8 mouse cellular contexts compared by ENCODE assay signal in genomic region chr2:25428442-25429236, GRCm38 (mm10). TPM values are rescaled to one million over a fixed set of nuclear protein-coding genes. Genes with fewer than 3 reads are reported as not detected.
DNase-seq lines count a peak whose midpoint lies in the region; ATAC-seq and TF ChIP-seq lines count a peak whose summit lies in the region.

TSS of gene Abca2 (plus strand) at chr2:25428703.

- WGBS in embryonic facial prominence, embryonic 14.5 days, result 0% methylated on average over 34 of the region's 89 CpGs
- WGBS in limb, embryonic 14.5 days, result 0% methylated on average over 15 of the region's 89 CpGs
- whole genome bisulfite sequencing in midbrain, postnatal 0 days, result 1% methylated on average over 36 of the region's 89 CpGs

- peak; percentile 92 for TF ChIP-seq CTCF in midbrain, postnatal 0 days (IDR thresholded peaks at IDR 0.05)

- H3K36me3 ChIP-seq in embryonic facial prominence, embryonic 14.5 days (ENCODE audit: control insufficient read depth, insufficient read depth, low read length), result no peaks in the 10 kb centered on the region
- no peaks in the 10 kb centered on the region for H3K36me3 ChIP-seq in limb, embryonic 14.5 days (ENCODE audit: control insufficient read depth, insufficient read depth, low read length)
- peaks cover 11% of the 10 kb centered on the region for H3K36me3 ChIP-seq in midbrain, postnatal 0 days (ENCODE audit: insufficient read depth, low read length)

- ATAC-seq in embryonic facial prominence, embryonic 14.5 days (ENCODE audit: low read depth), result peak; percentile 93
- peak; percentile 91 for ATAC-seq in limb, embryonic 14.5 days (ENCODE audit: low FRiP score, low read depth)
- ATAC-seq in midbrain, postnatal 0 days (ENCODE audit: low FRiP score), result peak; percentile 90

- peak within 1 kb of the TSS; percentile 72 for H3K4me3 ChIP-seq in embryonic facial prominence, embryonic 14.5 days (ENCODE audit: low read depth, low read length)
- peak within 1 kb of the TSS; percentile 69 for H3K4me3 ChIP-seq in limb, embryonic 14.5 days (replicated peaks; ENCODE audit: low read length)
- H3K4me3 ChIP-seq in midbrain, postnatal 0 days (ENCODE audit: low read depth, low read length), result peak within 1 kb of the TSS; percentile 86

- H3K27ac ChIP-seq in embryonic facial prominence, embryonic 14.5 days (replicated peaks; ENCODE audit: low read depth, low read length), result no peak within 1 kb of the TSS
- no peak within 1 kb of the TSS for H3K27ac ChIP-seq in limb, embryonic 14.5 days (replicated peaks; ENCODE audit: low read depth, low read length)
- peak within 1 kb of the TSS; percentile 86 for H3K27ac ChIP-seq in midbrain, postnatal 0 days (ENCODE audit: low read depth, low read length)

- peaks cover 25% of the 10 kb centered on the region for H3K27me3 ChIP-seq in embryonic facial prominence, embryonic 14.5 days (replicated peaks; ENCODE audit: control insufficient read depth, insufficient read depth, low read length)
- no peaks in the 10 kb centered on the region; the same call in 1 of the 2 replicates for H3K27me3 ChIP-seq in limb, embryonic 14.5 days (ENCODE audit: control insufficient read depth, insufficient read depth, low read length)
- H3K27me3 ChIP-seq in midbrain, postnatal 0 days (ENCODE audit: insufficient read depth, low read length), result no peaks in the 10 kb centered on the region

- no peak for TF ChIP-seq POLR2A in limb, embryonic 14.5 days (IDR thresholded peaks at IDR 0.05; ENCODE audit: borderline replicate concordance, extremely low read depth, insufficient read depth, insufficient read length)

- no peaks in the 10 kb centered on the region for H3K9me3 ChIP-seq in embryonic facial prominence, embryonic 14.5 days (ENCODE audit: control insufficient read depth, low read length)
- H3K9me3 ChIP-seq in limb, embryonic 14.5 days (ENCODE audit: control insufficient read depth, low read length), result no peaks in the 10 kb centered on the region
- H3K9me3 ChIP-seq in midbrain, postnatal 0 days (ENCODE audit: low read length), result no peaks in the 10 kb centered on the region

- peak; percentile 85 for DNase-seq in 3T3-L1 (ENCODE audit: low read depth, low spot score)
- peak; percentile 84 to 88 for DNase-seq in adrenal gland, postnatal 4 days (ENCODE audit: low spot score in 2 of 2)
- peak; percentile 96 for DNase-seq in embryonic facial prominence, embryonic 14.5 days (ENCODE audit: low spot score)
- peak; percentile 84 for DNase-seq in heart, adult 8-10 months (ENCODE audit: low spot score)
- peak; percentile 96 for DNase-seq in kidney, adult 9 months
- peak; percentile 90 for DNase-seq in limb, embryonic 14.5 days (ENCODE audit: low spot score)
- DNase-seq in midbrain, postnatal 0 days (ENCODE audit: low spot score), result peak; percentile 96
- peak; percentile 84 to 90 for DNase-seq in spleen, postnatal 14 days (ENCODE audit: low spot score in 2 of 2)

- no peaks in the 10 kb centered on the region for H3K4me1 ChIP-seq in embryonic facial prominence, embryonic 14.5 days (ENCODE audit: control insufficient read depth, insufficient read depth, low read length)
- peaks cover 3% of the 10 kb centered on the region; the same call in 1 of the 2 replicates for H3K4me1 ChIP-seq in limb, embryonic 14.5 days (ENCODE audit: control insufficient read depth, insufficient read depth, low read length)
- H3K4me1 ChIP-seq in midbrain, postnatal 0 days (ENCODE audit: insufficient read depth, low read length), result peaks cover 16% of the 10 kb centered on the region

- peak within 1 kb of the TSS; percentile 92 for H3K4me2 ChIP-seq in embryonic facial prominence, embryonic 14.5 days (ENCODE audit: low read depth, low read length)
- peak within 1 kb of the TSS; percentile 89 for H3K4me2 ChIP-seq in limb, embryonic 14.5 days (replicated peaks; ENCODE audit: low read depth, low read length, severe bottlenecking)
- peak within 1 kb of the TSS; percentile 69 for H3K4me2 ChIP-seq in midbrain, postnatal 0 days (ENCODE audit: low read depth, low read length, poor library complexity, severe bottlenecking)

- peak within 1 kb of the TSS; percentile 76 for H3K9ac ChIP-seq in embryonic facial prominence, embryonic 14.5 days (ENCODE audit: low read depth, low read length)
- peak within 1 kb of the TSS; percentile 75 for H3K9ac ChIP-seq in limb, embryonic 14.5 days (ENCODE audit: low read depth, low read length, severe bottlenecking)
- H3K9ac ChIP-seq in midbrain, postnatal 0 days (replicated peaks; ENCODE audit: low read length, poor library complexity, severe bottlenecking), result peak within 1 kb of the TSS; percentile 93

RNA-seq across cellular contexts. Expression of gene Abca2, which starts in this region (rescaled TPM):
- 10 to 100 TPM; 30.4 to 34.3 TPM for total RNA-seq in adrenal gland, postnatal 4 days (2021)
- 6.4 and 6.9 TPM in 2 replicates for polyA plus RNA-seq in embryonic facial prominence, embryonic 14.5 days (2014; fragmentation: Nextera tagmentation; extraction: Ambion mirVana)
- total RNA-seq in heart, adult 8-10 months (2022), result 10 to 100 TPM; 42.5 to 47.2 (median 45.2) TPM
- 15.3 and 17.4 TPM in 2 replicates for polyA plus RNA-seq in limb, embryonic 14.5 days (2012; rRNA removed)
- 5.9 and 7.4 TPM in 2 replicates for polyA plus RNA-seq in limb, embryonic 14.5 days (2014; fragmentation: Nextera tagmentation; extraction: Ambion mirVana)
- 79.8 and 84.3 TPM in 2 replicates for total RNA-seq in midbrain, postnatal 0 days (2014; rRNA removed)
- polyA plus RNA-seq in midbrain, postnatal 0 days (2015; fragmentation: Nextera tagmentation; extraction: Ambion mirVana), result 13.5 and 14.5 TPM in 2 replicates
